Mouse (Mus musculus) olfactory bulb, adult 2 months (tissue): ENCODE data around the gene Fhl1.

Experiments
- CTCF ChIP-seq: fragments of 200-500 bp; IDR thresholded peaks from 2 replicates; pipeline ENCODE4 v1.5.1; 2012; ENCODE audit warnings: low read depth, mild to moderate bottlenecking, low read length, moderate library complexity; ENCODE audit not compliant: insufficient read depth
- POLR2A ChIP-seq: fragments of 200-500 bp; IDR thresholded peaks from 2 replicates; pipeline ENCODE4 v1.6.1; 2012; ENCODE audit warnings: mild to moderate bottlenecking, low read depth, low read length, moderate library complexity; ENCODE audit not compliant: insufficient read depth

DNA sequence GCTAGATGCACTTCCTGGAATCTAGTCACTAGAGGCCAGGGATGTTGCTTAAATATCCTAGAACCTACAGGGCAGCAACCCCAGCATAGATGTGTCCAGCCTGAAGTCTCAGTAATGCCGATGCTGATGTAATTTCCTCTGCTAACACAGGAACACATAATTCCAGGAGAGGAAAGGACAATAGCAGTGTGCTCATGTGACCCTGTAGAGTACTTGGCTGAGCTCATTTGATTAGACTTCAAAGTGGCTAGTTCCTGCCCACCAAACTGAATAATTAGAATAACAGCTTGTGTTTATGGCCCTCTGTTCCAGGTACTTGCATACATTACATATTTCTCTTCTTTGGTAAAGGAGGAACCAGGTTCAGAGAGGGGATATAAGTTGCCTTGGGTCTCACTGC, 4.6 kb downstream of the Fhl1 start:
- TF ChIP-seq CTCF (no peak), POLR2A (no peak)
